Mouse (Mus musculus): ENCODE data around the gene Nbr1. TPM values are rescaled to one million over a fixed set of nuclear protein-coding genes. Genes with fewer than 3 reads are reported as not detected.
"Not testable (repeated sequence)": the region's sequence is repeated elsewhere in the genome, so short reads cannot be mapped to it uniquely, and the experiment has no call there.

Gene Nbr1
- polyA plus RNA-seq, 1 experiment from 2014 or later, result 44.5 TPM

GRCm38 (mm10) chr11:101626649-101626994 lies 74.7 kb downstream of the Nbr1 start:
- peak; percentile 19 for ATAC-seq
- no peaks in the 10 kb centered on the region for H3K27me3 ChIP-seq (replicated peaks; ENCODE audit: control insufficient read depth, insufficient read depth, low read length)
- no peaks in the 10 kb centered on the region for H3K9me3 ChIP-seq (ENCODE audit: control insufficient read depth)
- peak overlapping the region; percentile 91 for H3K27ac ChIP-seq (ENCODE audit: low read depth, low read length)
- H3K36me3 ChIP-seq (ENCODE audit: control insufficient read depth, insufficient read depth), result no peaks in the 10 kb centered on the region; the same call in 1 of the 2 replicates
- peak overlapping the region; percentile 39 for H3K4me3 ChIP-seq (ENCODE audit: low read depth, low read length)
- WGBS, result 4% methylated on average over 8 of the region's 8 CpGs
- no peak for TF ChIP-seq CTCF (IDR thresholded peaks at IDR 0.05; ENCODE audit: low read depth)
- no peaks in the 10 kb centered on the region for H3K4me1 ChIP-seq (replicated peaks; ENCODE audit: control insufficient read depth, insufficient read depth, low read length)
- H3K4me2 ChIP-seq (replicated peaks; ENCODE audit: low read depth), result peak overlapping the region; percentile 92
- H3K9ac ChIP-seq (ENCODE audit: low read depth, low read length), result peak overlapping the region; percentile 49; the same call in 1 of the 2 replicates

DNA sequence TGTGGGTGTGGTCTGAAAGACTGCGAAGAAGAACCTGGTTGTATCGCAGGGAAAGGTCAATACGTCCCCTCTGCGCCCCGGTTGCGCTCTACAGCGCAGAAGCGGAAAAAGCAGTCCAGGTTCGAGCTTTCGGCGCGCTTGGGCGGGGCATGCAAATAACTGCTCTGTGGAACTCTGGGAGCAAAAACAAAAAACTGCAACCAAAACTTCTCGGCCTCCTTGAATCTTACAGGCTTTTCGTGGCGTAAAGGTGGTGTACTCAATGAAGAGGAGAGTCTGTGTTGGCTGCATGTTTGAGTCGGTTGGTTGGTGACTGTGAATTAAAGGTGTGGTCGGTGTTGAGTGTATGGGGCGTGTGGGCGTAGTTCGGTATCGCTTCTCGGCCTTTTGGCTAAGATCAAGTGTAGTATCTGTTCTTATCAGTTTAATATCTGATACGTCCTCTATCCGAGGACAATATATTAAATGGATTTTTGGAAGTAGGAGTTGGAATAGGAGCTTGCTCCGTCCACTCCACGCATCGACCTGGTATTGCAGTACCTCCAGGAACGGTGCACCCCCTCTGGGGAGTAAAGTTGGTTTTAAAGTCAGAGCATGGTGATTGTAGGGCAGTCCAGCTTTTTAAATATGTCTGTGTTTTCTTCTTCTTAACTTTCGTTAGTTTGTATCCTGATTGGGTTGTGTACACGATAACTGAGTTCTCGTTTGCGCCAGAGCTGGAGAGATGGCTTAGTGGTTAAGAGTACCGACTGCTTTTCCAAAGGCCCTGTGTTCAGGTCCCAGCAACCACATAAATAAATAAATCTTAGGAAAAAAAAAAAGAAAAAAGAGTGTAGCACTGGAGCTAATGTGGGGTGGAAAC lies 75.3 kb downstream of the Nbr1 start, which contains the start of gene Rdm1:
TSS of gene Rdm1 (plus strand) at position 201 of the 862 bp plus-strand sequence.
- peak within 1 kb of the TSS; percentile 69 for H3K9ac ChIP-seq (ENCODE audit: low read depth, low read length)
- H3K27ac ChIP-seq (ENCODE audit: low read depth, low read length), result peak within 1 kb of the TSS; percentile 91
- ATAC-seq, result peak; percentile 88
- peak within 1 kb of the TSS; percentile 92 for H3K4me2 ChIP-seq (replicated peaks; ENCODE audit: low read depth)
- peak within 1 kb of the TSS; percentile 58 for H3K4me3 ChIP-seq (ENCODE audit: low read depth, low read length)
- no peaks in the 10 kb centered on the region; the same call in 1 of the 2 replicates for H3K36me3 ChIP-seq (ENCODE audit: control insufficient read depth, insufficient read depth)
- no peak for TF ChIP-seq CTCF (IDR thresholded peaks at IDR 0.05; ENCODE audit: low read depth)
- no peaks in the 10 kb centered on the region for H3K27me3 ChIP-seq (replicated peaks; ENCODE audit: control insufficient read depth, insufficient read depth, low read length)
- H3K9me3 ChIP-seq (ENCODE audit: control insufficient read depth), result no peaks in the 10 kb centered on the region
- H3K4me1 ChIP-seq (replicated peaks; ENCODE audit: control insufficient read depth, insufficient read depth, low read length), result no peaks in the 10 kb centered on the region
- 1% methylated on average over 33 of the region's 34 CpGs for WGBS

- Histone ChIP-seq H3K27ac (ENCODE audit: low read depth, low read length) (peak overlapping the region; percentile 89), H3K27me3 (replicated peaks; ENCODE audit: control insufficient read depth, insufficient read depth, low read length) (no peaks in the 10 kb centered on the region)
These were observed 76.1 kb downstream of the Nbr1 start for GRCm38 (mm10) chr11:101627857-101628559.

GRCm38 (mm10) chr11:101628733-101629417 lies 76.9 kb downstream of the Nbr1 start:
- H3K9me3 ChIP-seq (ENCODE audit: control insufficient read depth); H3K36me3 ChIP-seq (ENCODE audit: control insufficient read depth, insufficient read depth); H3K27me3 ChIP-seq (replicated peaks; ENCODE audit: control insufficient read depth, insufficient read depth, low read length); H3K4me3 ChIP-seq (ENCODE audit: low read depth, low read length); H3K27ac ChIP-seq (ENCODE audit: low read depth, low read length); H3K4me1 ChIP-seq (replicated peaks; ENCODE audit: control insufficient read depth, insufficient read depth, low read length); ATAC-seq; H3K9ac ChIP-seq (ENCODE audit: low read depth, low read length): not testable (repeated sequence)
- WGBS, result 71% methylated on average over 4 of the region's 5 CpGs
- H3K4me2 ChIP-seq (replicated peaks; ENCODE audit: low read depth), result peak overlapping the region; percentile 92; the same call in 1 of the 2 replicates

More at GRCm38 (mm10) chr11:101627857-101628559, 76.1 kb downstream of the Nbr1 start:
- WGBS, result under 1% methylated on average over 33 of the region's 33 CpGs
- H3K4me1 ChIP-seq (replicated peaks; ENCODE audit: control insufficient read depth, insufficient read depth, low read length), result no peaks in the 10 kb centered on the region
- ATAC-seq, result no peak; the same call in 1 of the 2 replicates
- peak overlapping the region; percentile 92 for H3K4me2 ChIP-seq (replicated peaks; ENCODE audit: low read depth)
- H3K36me3 ChIP-seq (ENCODE audit: control insufficient read depth, insufficient read depth), result no peaks in the 10 kb centered on the region; the same call in 1 of the 2 replicates
- peak overlapping the region; percentile 58 for H3K4me3 ChIP-seq (ENCODE audit: low read depth, low read length)
- TF ChIP-seq CTCF (IDR thresholded peaks at IDR 0.05; ENCODE audit: low read depth), result no peak
- H3K9ac ChIP-seq (ENCODE audit: low read depth, low read length), result peak overlapping the region; percentile 69
- H3K9me3 ChIP-seq (ENCODE audit: control insufficient read depth), result no peaks in the 10 kb centered on the region

Other genes with a start within 250 kb of the Nbr1 start
- 117 and 124 TPM in 2 replicates for gene Becn1, start 249.9 kb upstream of the Nbr1 start, polyA plus RNA-seq (2015; fragmentation: Nextera tagmentation; extraction: Ambion mirVana)
- gene Psme3, start 235.9 kb upstream of the Nbr1 start, polyA plus RNA-seq (2015; fragmentation: Nextera tagmentation; extraction: Ambion mirVana), result 59.5 and 60.2 TPM in 2 replicates
- 0.34 and 0.41 TPM in 2 replicates for gene Aoc2, start 227.1 kb upstream of the Nbr1 start, polyA plus RNA-seq (2015; fragmentation: Nextera tagmentation; extraction: Ambion mirVana)
- 3.7 and 4.4 TPM in 2 replicates for gene Aoc3, start 221.5 kb upstream of the Nbr1 start, polyA plus RNA-seq (2015; fragmentation: Nextera tagmentation; extraction: Ambion mirVana)
- gene G6pc, start 184.6 kb upstream of the Nbr1 start, polyA plus RNA-seq (2015; fragmentation: Nextera tagmentation; extraction: Ambion mirVana), result 54.3 and 63.3 TPM in 2 replicates
- gene Aarsd1, start 134.5 kb upstream of the Nbr1 start, polyA plus RNA-seq (2015; fragmentation: Nextera tagmentation; extraction: Ambion mirVana), result 27.0 and 28.9 TPM in 2 replicates
- 2.2 and 2.9 TPM in 2 replicates for gene Gm27029, start 127.4 kb upstream of the Nbr1 start, polyA plus RNA-seq (2015; fragmentation: Nextera tagmentation; extraction: Ambion mirVana)
- 12.0 and 13.1 TPM in 2 replicates for gene Rundc1, start 127.1 kb upstream of the Nbr1 start, polyA plus RNA-seq (2015; fragmentation: Nextera tagmentation; extraction: Ambion mirVana)
- 7.0 and 7.8 TPM in 2 replicates for gene Ptges3l, start 126.8 kb upstream of the Nbr1 start, polyA plus RNA-seq (2015; fragmentation: Nextera tagmentation; extraction: Ambion mirVana)
- 240 and 241 TPM in 2 replicates for gene Rpl27, start 109.9 kb upstream of the Nbr1 start, polyA plus RNA-seq (2015; fragmentation: Nextera tagmentation; extraction: Ambion mirVana)
- 100 and 102 TPM in 2 replicates for gene Ifi35, start 103.7 kb upstream of the Nbr1 start, polyA plus RNA-seq (2015; fragmentation: Nextera tagmentation; extraction: Ambion mirVana)
- 27.8 and 31.9 TPM in 2 replicates for gene Rnd2, start 87.2 kb upstream of the Nbr1 start, polyA plus RNA-seq (2015; fragmentation: Nextera tagmentation; extraction: Ambion mirVana)
- gene Vat1, start 85.9 kb upstream of the Nbr1 start, polyA plus RNA-seq (2015; fragmentation: Nextera tagmentation; extraction: Ambion mirVana), result 94.5 and 95.6 TPM in 2 replicates
- gene Brca1, start 194 bp upstream of the Nbr1 start, polyA plus RNA-seq (2015; fragmentation: Nextera tagmentation; extraction: Ambion mirVana), result 2.3 and 3.3 TPM in 2 replicates
- 122 and 130 TPM in 2 replicates for gene Tmem106a, start 30.1 kb downstream of the Nbr1 start, polyA plus RNA-seq (2015; fragmentation: Nextera tagmentation; extraction: Ambion mirVana)
- 0.27 and 0.37 TPM in 2 replicates for gene Gm11634, start 47.1 kb downstream of the Nbr1 start, polyA plus RNA-seq (2015; fragmentation: Nextera tagmentation; extraction: Ambion mirVana)
- 13.3 and 15.3 TPM in 2 replicates for gene Rdm1, start 75.0 kb downstream of the Nbr1 start, polyA plus RNA-seq (2015; fragmentation: Nextera tagmentation; extraction: Ambion mirVana)
- 6.3 and 7.8 TPM in 2 replicates for gene Arl4d, start 113.4 kb downstream of the Nbr1 start, polyA plus RNA-seq (2015; fragmentation: Nextera tagmentation; extraction: Ambion mirVana)
- gene Dhx8, start 180.8 kb downstream of the Nbr1 start, polyA plus RNA-seq (2015; fragmentation: Nextera tagmentation; extraction: Ambion mirVana), result 11.6 and 14.1 TPM in 2 replicates
- gene Etv4, start 233.2 kb downstream of the Nbr1 start, polyA plus RNA-seq (2015; fragmentation: Nextera tagmentation; extraction: Ambion mirVana), result 1.8 and 1.9 TPM in 2 replicates